Mouse (Mus musculus): Measurements from ENCODE around the gene Rab26. TPM values are rescaled to one million over a fixed set of nuclear protein-coding genes. Genes with fewer than 3 reads are reported as not detected.

Rab26 gene
- total RNA-seq, 2 experiments from 2014 or later, result 72.9 to 76.8 TPM

DNA sequence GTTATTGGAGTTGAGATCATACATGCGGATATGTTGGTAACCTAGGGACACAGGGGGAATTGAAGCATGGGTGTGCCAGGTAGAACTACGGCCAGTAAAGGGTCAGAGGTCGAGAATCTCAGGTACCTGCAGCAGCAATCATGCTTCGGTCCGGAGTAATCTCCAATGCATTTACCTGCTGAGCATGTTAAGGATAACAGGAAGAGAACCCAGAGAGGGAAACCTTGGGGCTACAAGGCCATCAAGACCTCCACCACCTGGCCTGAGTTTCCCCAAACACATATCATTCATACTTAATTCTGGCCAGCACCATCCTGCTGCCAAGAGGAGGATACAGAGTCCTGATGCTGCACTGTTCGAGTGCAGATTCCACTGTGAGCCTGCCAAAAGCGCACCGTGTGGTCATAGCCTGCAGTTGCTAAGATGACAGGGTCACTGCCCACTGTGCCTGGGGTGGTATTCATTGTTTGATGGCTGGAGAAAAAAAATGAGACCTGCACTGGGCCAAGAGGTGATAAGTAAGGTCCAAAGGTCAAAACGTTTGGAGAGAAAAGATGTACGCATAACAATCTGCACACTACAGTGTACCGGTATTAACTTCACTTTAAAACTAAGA lies 55.9 kb downstream of the Rab26 start:
- DNase-seq, result no peak

Other genes with a start within 250 kb of the Rab26 start
- gene Abca17, start 183.1 kb downstream of the Rab26 start, total RNA-seq (2021), result 1 to 10 TPM in 1 of 2 experiments, under 1 TPM in 1; 0.96 to 1.1 TPM
- gene Abca3, start 182.3 kb downstream of the Rab26 start, total RNA-seq (2021), result 10 to 100 TPM; 64.8 to 65.3 TPM
- gene Rnps1, start 119.6 kb downstream of the Rab26 start, total RNA-seq (2021), result 100 to 1,000 TPM; 123 to 127 TPM
- gene Eci1, start 107.6 kb downstream of the Rab26 start, total RNA-seq (2021), result 10 to 100 TPM; 29.2 to 30.2 TPM
- 10 to 100 TPM; 11.0 to 14.2 TPM for gene Dnase1l2, start 91.1 kb downstream of the Rab26 start, total RNA-seq (2021)
- gene E4f1, start 63.9 kb downstream of the Rab26 start, total RNA-seq (2021), result 10 to 100 TPM; 30.3 to 42.7 TPM
- 10 to 100 TPM; 62.3 to 66.4 TPM for gene Pgp, start 63.8 kb downstream of the Rab26 start, total RNA-seq (2021)
- gene Bricd5, start 60.3 kb downstream of the Rab26 start, total RNA-seq (2021), result 1 to 10 TPM; 1.9 to 2.6 TPM
- 10 to 100 TPM; 40.7 to 45.0 TPM for gene Mlst8, start 55.1 kb downstream of the Rab26 start, total RNA-seq (2021)
- 100 to 1,000 TPM; 158 to 160 TPM for gene Caskin1, start 45.6 kb downstream of the Rab26 start, total RNA-seq (2021)
- gene Traf7, start 6.3 kb downstream of the Rab26 start, total RNA-seq (2021), result 10 to 100 TPM; 86.7 to 95.1 TPM
- 10 to 100 TPM; 84.9 to 95.3 TPM for gene Pkd1, start 15.6 kb upstream of the Rab26 start, total RNA-seq (2021)
- 100 to 1,000 TPM; 181 to 184 TPM for gene Tsc2, start 98.4 kb upstream of the Rab26 start, total RNA-seq (2021)
- gene Nthl1, start 98.5 kb upstream of the Rab26 start, total RNA-seq (2021), result 1 to 10 TPM; 3.9 to 6.9 TPM
- 10 to 100 TPM; 41.1 to 43.3 TPM for gene Slc9a3r2, start 116.1 kb upstream of the Rab26 start, total RNA-seq (2021)
- gene Npw, start 124.2 kb upstream of the Rab26 start, total RNA-seq (2021), result 1 to 10 TPM; 1.7 to 2.9 TPM
- gene Zfp598, start 135.5 kb upstream of the Rab26 start, total RNA-seq (2021), result 10 to 100 TPM; 38.2 to 43.5 TPM
- 100 to 1,000 TPM; 152 to 165 TPM for gene Syngr3, start 155.7 kb upstream of the Rab26 start, total RNA-seq (2021)
- 10 to 100 TPM; 17.0 to 22.7 TPM for gene Gfer, start 161.9 kb upstream of the Rab26 start, total RNA-seq (2021)
- gene Noxo1, start 162.0 kb upstream of the Rab26 start, total RNA-seq (2021), result 1 to 10 TPM; 2.5 to 3.0 TPM
- 10 to 100 TPM; 26.1 to 29.4 TPM for gene Tbl3, start 173.4 kb upstream of the Rab26 start, total RNA-seq (2021)
- not detected for gene Rnf151, start 183.9 kb upstream of the Rab26 start, total RNA-seq (2021)
- 100 to 1,000 TPM; 326 to 349 TPM for gene Rps2, start 183.9 kb upstream of the Rab26 start, total RNA-seq (2021)
- 100 to 1,000 TPM; 199 to 228 TPM for gene Ndufb10, start 190.3 kb upstream of the Rab26 start, total RNA-seq (2021)
- gene Rpl3l, start 193.6 kb upstream of the Rab26 start, total RNA-seq (2021), result under 1 TPM in 1 of 2 experiments, not detected in 1; 0.56 TPM
- 10 to 100 TPM; 42.1 to 45.6 TPM for gene Msrb1, start 202.4 kb upstream of the Rab26 start, total RNA-seq (2021)
- gene Hs3st6, start 218.8 kb upstream of the Rab26 start, total RNA-seq (2021), result not detected

Measured in layer of hippocampus, postnatal 36 days (tissue).